Mouse (Mus musculus) left cerebral cortex, postnatal 36 days (tissue): Measurements from ENCODE around the gene Cfap70. TPM values are rescaled to one million over a fixed set of nuclear protein-coding genes. Genes with fewer than 3 reads are reported as not detected.

Experiments
- DNase-seq, 2 experiments: peaks; one replicate each; pipeline ENCODE4 v3.0.0; 2021 to 2022; ENCODE audit warnings: low spot score in 2 of 2, mixed read lengths in 1 of 2
- intact Hi-C: fragments of 180-260 bp; cut with DNase I; formaldehyde crosslinking; loops from one replicate; pipeline ENCODE4 v1.15.1; 2025
- total RNA-seq, 2 experiments: library from RNA; stranded (reverse); gene quantifications; 2 replicates each; pipeline ENCODE4 v1.2.3; 2021

Cfap70 gene
- total RNA-seq, 2 experiments from 2014 or later = 0.57 to 2.6 TPM

GRCm38 (mm10) chr14:20347991-20348541, 104.0 kb downstream of the Cfap70 start, which contains the start of the genes Ecd and Fam149b:
Gene Ecd (minus strand): TSS chr14:20348121.
Gene Fam149b (plus strand): TSS chr14:20348162.
- intact Hi-C loops = no loop called here

GRCm38 (mm10) chr14:20347441-20347990, 104.5 kb downstream of the Cfap70 start:
- intact Hi-C loops = no loop called here
- no peak for DNase-seq

More at GRCm38 (mm10) chr14:20347991-20348541, 104.0 kb downstream of the Cfap70 start, which contains the start of the genes Ecd and Fam149b:
- DNase-seq = peak; percentile 91 to 92

- no peak for DNase-seq
- intact Hi-C loops = no loop called here
These were observed 106.1 kb downstream of the Cfap70 start for GRCm38 (mm10) chr14:20345885-20346284.

Other genes with a start within 250 kb of the Cfap70 start
- not detected for gene Kcnk16, start 183.0 kb downstream of the Cfap70 start, total RNA-seq
- gene Nudt13, start 157.5 kb downstream of the Cfap70 start, total RNA-seq = 10 to 100 TPM; 17.4 to 19.5 TPM
- gene Ecd, start 104.1 kb downstream of the Cfap70 start, total RNA-seq = 10 to 100 TPM; 37.1 to 41.9 TPM
- gene Fam149b, start 104.1 kb downstream of the Cfap70 start, total RNA-seq = 10 to 100 TPM; 46.1 to 56.2 TPM
- gene Dnajc9, start 63.3 kb downstream of the Cfap70 start, total RNA-seq = 10 to 100 TPM; 24.7 to 25.1 TPM
- 10 to 100 TPM; 31.7 to 31.9 TPM for gene Mrps16, start 58.6 kb downstream of the Cfap70 start, total RNA-seq
- 10 to 100 TPM; 61.6 to 69.9 TPM for gene Anxa7, start 27.9 kb upstream of the Cfap70 start, total RNA-seq
- 1 to 10 TPM in 1 of 2 experiments, under 1 TPM in 1; 0.44 to 1.1 TPM for gene Mss51, start 44.7 kb upstream of the Cfap70 start, total RNA-seq
- gene Ppp3cb, start 94.3 kb upstream of the Cfap70 start, total RNA-seq = 100 to 1,000 TPM; 270 to 289 TPM
- 10 to 100 TPM; 48.3 to 53.7 TPM for gene Usp54, start 188.8 kb upstream of the Cfap70 start, total RNA-seq
- not detected for gene Myoz1, start 204.3 kb upstream of the Cfap70 start, total RNA-seq
- under 1 TPM; 0.27 to 0.34 TPM for gene Synpo2l, start 216.1 kb upstream of the Cfap70 start, total RNA-seq
- 100 to 1,000 TPM in 1 of 2 experiments, 10 to 100 TPM in 1; 94.0 to 126 TPM for gene Sec24c, start 222.1 kb upstream of the Cfap70 start, total RNA-seq
- 10 to 100 TPM; 16.7 to 18.7 TPM for gene Fut11, start 242.7 kb upstream of the Cfap70 start, total RNA-seq